ENCODE assay signal across 22 mouse cellular contexts in the genomic region with DNA sequence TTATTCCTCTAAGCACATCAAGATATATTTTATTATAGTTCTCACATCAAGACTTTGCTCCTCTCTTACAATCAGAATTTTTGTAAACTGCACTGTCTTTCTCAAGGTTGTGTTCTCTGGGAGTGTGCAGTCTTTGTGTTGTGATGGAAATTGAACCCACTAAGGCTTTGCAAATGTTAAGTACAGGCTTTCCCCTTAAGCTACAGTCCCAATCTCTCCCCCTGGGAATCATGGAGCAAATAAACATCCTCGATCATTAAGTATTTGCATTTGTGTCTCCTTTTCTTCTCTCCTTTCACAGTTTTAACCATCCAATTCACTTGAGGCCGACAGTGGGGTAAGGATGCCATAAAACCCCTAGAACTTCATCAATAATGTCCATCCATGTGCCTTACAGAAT.
DNase-seq lines count a peak whose midpoint lies in the region; TF ChIP-seq lines count a peak whose summit lies in the region.
"Had no signal": no experiment of that assay in that cellular context is flagged by ENCODE, and none has a peak within 500 bp of the region (broad histone marks: within the 10 kb centered on the region; RNA-seq: fewer than 3 reads in every experiment).

No protein-coding gene starts in this region.

- no peaks in the 10 kb centered on the region for H3K4me1 ChIP-seq in ES-E14 (ENCODE audit: control insufficient read depth in 2 of 2, insufficient read depth in 2 of 2, low read length in 2 of 2, poor library complexity in 1 of 2)

- DNase-seq in ES-CJ7 (ENCODE audit: low read depth, low spot score), result peak; percentile 81
- DNase-seq in ES-E14 (ENCODE audit: low read depth, low spot score), result peak; percentile 27
- peak; percentile 73 for DNase-seq in R1 (ENCODE audit: low read depth, low spot score)
- DNase-seq in ZHBTc4 (ENCODE audit: low read depth, low spot score), result peak; percentile 73
- no peak for DNase-seq in heart, adult 11 months
- no peak for DNase-seq in thymus, postnatal 0 days (ENCODE audit: low spot score)
- no peak for DNase-seq in thymus, postnatal 36 days
- no peak for DNase-seq in kidney, adult 11 months
- DNase-seq: adrenal gland, adult 2 months; adrenal gland, adult 8-10 months; adrenal gland, postnatal 10 days; adrenal gland, postnatal 14 days; adrenal gland, postnatal 25 days; adrenal gland, postnatal 36 days; B cell, adult 2 months; cerebellum, adult 11 months; cerebellum, adult 11-12 months; cerebellum, adult 18-20 months; cerebellum, adult 2 months; cerebellum, adult 8-10 months; cerebellum, adult 9-10 months had no signal

- in situ Hi-C loops in ES-E14 (cut with MboI; ENCODE audit: low sequenced_read_pairs in 2 of 2, unreplicated experiment in 2 of 2), result no loop called here

- no peak overlapping the region for H3K4me3 ChIP-seq in ES-E14 (ENCODE audit: insufficient read depth in 1 of 2, low read depth in 1 of 2, low read length in 2 of 2, poor library complexity in 1 of 2, severe bottlenecking in 1 of 2)

- H3K36me3 ChIP-seq in ES-E14 (ENCODE audit: control insufficient read depth, insufficient read depth, low read length, poor library complexity, severe bottlenecking), result no peaks in the 10 kb centered on the region
- H3K36me3 ChIP-seq: G1E had no signal

- no peak overlapping the region for H3K9ac ChIP-seq in ES-E14 (ENCODE audit: insufficient read depth, low read depth, low read length, poor library complexity, severe bottlenecking)

- no peak overlapping the region for H3K27ac ChIP-seq in ES-E14 (ENCODE audit: insufficient read depth, low read depth, low read length, poor library complexity, severe bottlenecking)

- H3K9me3 ChIP-seq in ES-E14 (ENCODE audit: control insufficient read depth, insufficient read depth, low read depth, low read length), result no peaks in the 10 kb centered on the region
- H3K9me3 ChIP-seq: G1E had no signal

TF ChIP-seq in ES-E14, 5 proteins besides CTCF, POLR2A, EP300 and RAD21:
- no peak for TF ChIP-seq CHD2 (IDR thresholded peaks at IDR 0.05; ENCODE audit: low read depth, low read length)
- no peak for TF ChIP-seq ZNF384 (IDR thresholded peaks at IDR 0.05; ENCODE audit: low read depth, low read length)
- no peak for TF ChIP-seq ZC3H11A (IDR thresholded peaks at IDR 0.05; ENCODE audit: borderline replicate concordance, low read depth, low read length)
- no peak for TF ChIP-seq HCFC1 (IDR thresholded peaks at IDR 0.05; ENCODE audit: borderline replicate concordance, insufficient read depth, low read length)
- TF ChIP-seq MAFK (IDR thresholded peaks at IDR 0.05; ENCODE audit: insufficient read depth, low read depth, low read length), result no peak

Comparison
In these comparisons a context has a peak if more than half of its experiments do, and no peak if none do; other contexts are left out.
1. DNase-seq: peak in ES-CJ7 (single experiment), ES-E14 (single experiment), R1 (single experiment) and ZHBTc4 (single experiment); none in heart, adult 11 months (single experiment), thymus, postnatal 0 days (single experiment), thymus, postnatal 36 days (0 of 2) and kidney, adult 11 months (single experiment).